Mouse (Mus musculus) limb, embryonic 14.5 days (tissue): ENCODE data around the gene Ttc30a2. TPM values are rescaled to one million over a fixed set of nuclear protein-coding genes. Genes with fewer than 3 reads are reported as not detected.
"Not testable (repeated sequence)": the region's sequence is repeated elsewhere in the genome, so short reads cannot be mapped to it uniquely, and the experiment has no call there.

Source experiments
- ATAC-seq: fragments of 200-750 bp; cut with Nextera tagmentation; 2 replicates; pipeline ENCODE4 v1.8.0; 2017; ENCODE audit warnings: low read depth, moderate number of reproducible peaks, moderate TSS enrichment; ENCODE audit not compliant: low FRiP score
- DNase-seq: peaks from one replicate; pipeline ENCODE4 v3.0.0-alpha.2; 2015; ENCODE audit warnings: low spot score
- H3K27ac ChIP-seq: fragments of 300-500 bp; sonication (generic); replicated peaks from 2 replicates; pipeline ENCODE4 v1.5.1; 2014; ENCODE audit warnings: low read depth, mild to moderate bottlenecking, low read length, moderate library complexity, mixed read lengths
- H3K27me3 ChIP-seq: fragments of 300-500 bp; sonication (generic); 2 replicates; pipeline ENCODE4 v1.6.1; 2014; ENCODE audit warnings: low read length, mixed read lengths; ENCODE audit not compliant: control insufficient read depth, insufficient read depth
- H3K36me3 ChIP-seq: fragments of 300-500 bp; sonication (generic); 2 replicates; pipeline ENCODE4 v1.6.1; 2014; ENCODE audit warnings: mild to moderate bottlenecking, low read length, moderate library complexity, mixed read lengths; ENCODE audit not compliant: control insufficient read depth, insufficient read depth
- H3K4me1 ChIP-seq: fragments of 300-500 bp; sonication (generic); 2 replicates; pipeline ENCODE4 v1.6.1; 2014; ENCODE audit warnings: antibody characterized with exemption, low read length, mixed read lengths; ENCODE audit not compliant: control insufficient read depth, insufficient read depth
- H3K4me2 ChIP-seq: fragments of 300-500 bp; sonication (generic); replicated peaks from 2 replicates; pipeline ENCODE4 v1.6.1; 2014; ENCODE audit warnings: low read depth, mild to moderate bottlenecking, low read length, moderate library complexity; ENCODE audit not compliant: severe bottlenecking
- H3K4me3 ChIP-seq: fragments of 300-500 bp; sonication (generic); replicated peaks from 2 replicates; pipeline ENCODE4 v1.5.1; 2014; ENCODE audit warnings: low read length
- H3K9ac ChIP-seq: fragments of 300-500 bp; sonication (generic); 2 replicates; pipeline ENCODE4 v1.6.1; 2014; ENCODE audit warnings: mild to moderate bottlenecking, low read depth, low read length, moderate library complexity; ENCODE audit not compliant: severe bottlenecking
- H3K9me3 ChIP-seq: fragments of 300-500 bp; sonication (generic); 2 replicates; pipeline ENCODE4 v1.6.1; 2016; ENCODE audit warnings: low read length; ENCODE audit not compliant: control insufficient read depth
- POLR2A ChIP-seq: fragments of 200-500 bp; IDR thresholded peaks from 2 replicates; pipeline ENCODE4 v1.8.0; 2012; ENCODE audit warnings: inconsistent platforms, mild to moderate bottlenecking, moderate library complexity, borderline replicate concordance; ENCODE audit not compliant: insufficient read depth, insufficient read length; ENCODE audit errors: extremely low read depth
- WGBS: fragments of 180-500 bp; shearing (Covaris S2); extraction: QIAGEN DNeasy Blood & Tissue Kit; methylation state at CpG from one replicate; pipeline ENCODE4 v1.1.7; 2014; 5-methylcytosine and 5-hydroxymethylcytosine counted together
- polyA plus RNA-seq, 2 experiments: library from polyadenylated mRNA; depleted of rRNA in 1 of 2; stranded (reverse) in 1 of 2; unstranded in 1 of 2; fragments of >200 nt; fragmentation: Nextera tagmentation in 1 of 2; extraction: Ambion mirVana in 1 of 2; gene quantifications; 2 replicates each; pipeline versions ENCODE4 v1.2.1 to v1.2.3; 2012 to 2014

The Ttc30a2 gene
- polyA plus RNA-seq, 2 experiments: 0.30 to 0.35 TPM

DNA sequence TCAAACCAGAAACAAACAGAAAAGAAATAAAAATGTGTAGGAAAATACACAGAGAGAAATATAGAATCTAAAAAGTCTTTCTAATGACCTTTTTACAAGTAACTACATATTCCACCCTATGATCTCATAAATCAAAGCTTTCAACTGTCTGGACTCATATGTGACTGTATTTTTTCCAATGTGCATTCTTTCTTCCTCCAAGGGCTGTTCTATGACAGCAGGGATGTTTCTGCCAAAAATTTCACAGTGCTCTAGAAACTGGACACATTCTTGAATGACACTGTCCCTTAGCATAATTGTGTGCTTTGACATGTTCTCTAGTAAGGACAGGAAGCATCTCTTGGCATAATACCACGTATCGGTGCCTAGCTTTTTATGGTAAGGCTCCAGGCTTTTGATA, 1.9 kb downstream of the Ttc30a2 start:
- not testable (repeated sequence) for H3K4me2 ChIP-seq, ATAC-seq, H3K9ac ChIP-seq, H3K36me3 ChIP-seq, H3K9me3 ChIP-seq, H3K4me3 ChIP-seq, H3K27ac ChIP-seq, H3K4me1 ChIP-seq, DNase-seq, H3K27me3 ChIP-seq
- WGBS: 80% methylated on average over 2 of the region's 2 CpGs

DNA sequence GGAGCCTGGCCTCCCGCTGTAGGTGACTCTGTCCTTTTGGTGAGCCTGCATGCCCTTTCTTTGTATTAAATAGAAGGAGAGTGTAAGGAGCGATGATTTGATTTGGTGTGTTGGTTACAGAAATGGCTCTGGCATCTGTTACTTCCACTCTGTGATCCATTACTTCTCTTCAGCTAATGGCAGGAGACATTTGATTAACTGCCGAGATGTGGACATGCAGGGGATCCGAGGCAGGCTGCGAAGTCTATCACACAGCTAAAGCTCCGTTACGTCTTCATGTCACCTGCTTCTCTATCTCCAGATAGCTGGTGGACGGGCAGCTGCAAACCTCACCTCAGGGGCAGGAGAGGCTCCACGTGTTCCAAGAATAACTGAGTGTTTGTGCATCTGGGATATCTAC, 3.8 kb downstream of the Ttc30a2 start:
- Histone ChIP-seq H3K4me3 (no peak overlapping the region), H3K4me1 (peaks cover 3% of the 10 kb centered on the region; the same call in 1 of the 2 replicates), H3K4me2 (no peak overlapping the region), H3K27ac (no peak overlapping the region), H3K9me3 (no peaks in the 10 kb centered on the region), H3K36me3 (no peaks in the 10 kb centered on the region), H3K9ac (no peak overlapping the region), H3K27me3 (no peaks in the 10 kb centered on the region)
- 61% methylated on average over 9 of the region's 9 CpGs for WGBS
- no peak for DNase-seq
- no peak for ATAC-seq
- no peak for TF ChIP-seq POLR2A

DNA sequence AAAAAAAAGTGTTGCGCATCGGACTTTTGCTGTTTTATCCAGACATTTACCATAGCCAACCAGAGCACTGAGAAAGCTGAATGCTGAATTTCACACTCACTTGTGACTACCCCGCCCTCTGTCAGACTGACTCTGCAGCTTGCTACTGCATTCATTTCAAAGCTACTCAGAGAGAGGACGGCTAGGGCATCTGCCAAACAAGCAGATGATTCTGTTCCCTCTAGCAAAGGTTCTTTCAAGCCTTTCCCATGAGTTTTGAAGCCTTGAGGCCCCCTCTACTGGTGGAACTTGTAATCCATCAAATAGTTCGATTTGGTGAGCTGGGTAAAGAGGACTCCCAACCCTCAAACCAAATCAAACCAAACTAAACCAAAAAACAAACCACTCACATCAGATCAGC, 13.0 kb downstream of the Ttc30a2 start:
- Histone ChIP-seq H3K36me3 (no peaks in the 10 kb centered on the region), H3K27me3 (no peaks in the 10 kb centered on the region), H3K4me1 (peaks cover 36% of the 10 kb centered on the region), H3K4me2 (peak overlapping the region; percentile 35), H3K27ac (no peak overlapping the region), H3K9me3 (no peaks in the 10 kb centered on the region), H3K9ac (no peak overlapping the region), H3K4me3 (no peak overlapping the region)
- no peak for TF ChIP-seq POLR2A
- DNase-seq: peak; percentile 81
- 14% methylated on average over 5 of the region's 5 CpGs for WGBS
- peak; percentile 41; the same call in 1 of the 2 replicates for ATAC-seq

DNA sequence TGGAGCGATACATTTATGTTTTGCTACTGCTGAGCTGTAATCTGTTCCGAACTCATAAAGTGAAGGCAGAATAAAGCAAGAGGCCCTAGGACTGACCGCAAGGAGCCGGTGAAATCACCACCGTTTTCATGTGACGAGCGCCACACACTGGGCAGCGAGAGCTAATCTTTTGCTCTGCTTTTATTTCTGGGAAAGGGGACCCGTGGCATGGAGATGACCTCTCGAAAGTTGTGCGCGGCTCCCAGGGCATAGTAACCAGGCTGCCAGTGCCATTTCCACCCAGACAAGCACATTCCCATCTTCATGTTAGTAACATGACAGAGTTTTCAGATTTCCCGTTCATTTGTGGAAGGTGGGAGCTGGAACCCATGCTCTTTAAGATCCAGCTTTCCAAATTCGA, 13.5 kb downstream of the Ttc30a2 start:
- no peak for ATAC-seq
- Histone ChIP-seq H3K27me3 (no peaks in the 10 kb centered on the region), H3K27ac (peak overlapping the region; percentile 61; the same call in 1 of the 2 replicates), H3K9ac (no peak overlapping the region), H3K9me3 (no peaks in the 10 kb centered on the region), H3K4me2 (peak overlapping the region; percentile 35), H3K4me1 (peaks cover 38% of the 10 kb centered on the region), H3K36me3 (no peaks in the 10 kb centered on the region), H3K4me3 (no peak overlapping the region)
- DNase-seq: peak; percentile 53
- 11% methylated on average over 14 of the region's 14 CpGs for WGBS
- TF ChIP-seq POLR2A: no peak

DNA sequence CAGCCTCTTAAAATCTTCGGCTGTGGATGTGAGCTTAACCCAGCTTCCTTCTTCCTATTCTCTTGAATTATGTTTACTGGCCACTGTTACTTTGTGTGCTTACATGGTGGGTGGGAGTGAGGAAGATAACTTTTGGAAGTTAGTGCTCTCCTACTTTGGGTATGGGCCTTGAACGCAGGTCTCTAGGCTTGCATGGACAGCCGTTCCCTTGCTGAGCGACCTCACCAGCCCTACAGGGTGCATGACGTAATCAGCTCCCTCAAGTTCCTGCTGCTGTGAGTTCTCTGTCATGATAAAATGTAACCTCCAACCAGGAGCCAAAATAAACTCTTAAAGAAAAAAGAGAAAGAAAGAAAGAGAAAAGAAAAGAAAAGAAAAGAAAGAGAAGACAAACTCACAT, 13.9 kb downstream of the Ttc30a2 start:
- Histone ChIP-seq H3K4me1 (peaks cover 42% of the 10 kb centered on the region), H3K4me2 (peak overlapping the region; percentile 35; the same call in 1 of the 2 replicates), H3K4me3 (no peak overlapping the region), H3K9ac (no peak overlapping the region; the same call in 1 of the 2 replicates), H3K27ac (peak overlapping the region; percentile 61), H3K27me3 (no peaks in the 10 kb centered on the region), H3K36me3 (no peaks in the 10 kb centered on the region), H3K9me3 (no peaks in the 10 kb centered on the region)
- WGBS: 41% methylated on average over 5 of the region's 5 CpGs
- ATAC-seq (no peak), DNase-seq (no peak)
- no peak for TF ChIP-seq POLR2A
